Mouse (Mus musculus) heart, embryonic 11.5 days (tissue): ENCODE data around the gene 4930455H04Rik. TPM values are rescaled to one million over a fixed set of nuclear protein-coding genes. Genes with fewer than 3 reads are reported as not detected.

Experiments used
- ATAC-seq: fragments of 200-750 bp; cut with Nextera tagmentation; replicated peaks from 2 replicates; pipeline ENCODE4 v1.8.0; 2017; ENCODE audit warnings: moderate library complexity; ENCODE audit not compliant: insufficient number of reproducible peaks, low FRiP score, low TSS enrichment
- H3K27ac ChIP-seq: fragments of 300-500 bp; sonication (generic); 2 replicates; pipeline ENCODE4 v1.5.1; 2014; ENCODE audit warnings: mild to moderate bottlenecking, low read depth, low read length
- H3K27me3 ChIP-seq: fragments of 300-500 bp; sonication (generic); 2 replicates; pipeline ENCODE4 v1.6.1; 2014; ENCODE audit warnings: mild to moderate bottlenecking, low read length, mixed read lengths; ENCODE audit not compliant: control insufficient read depth, insufficient read depth
- H3K36me3 ChIP-seq: fragments of 300-500 bp; sonication (generic); 2 replicates; pipeline ENCODE4 v1.6.1; 2014; ENCODE audit warnings: mild to moderate bottlenecking, low read length, moderate library complexity, mixed read lengths; ENCODE audit not compliant: control insufficient read depth, insufficient read depth
- H3K4me1 ChIP-seq: fragments of 300-500 bp; sonication (generic); 2 replicates; pipeline ENCODE4 v1.6.1; 2014; ENCODE audit warnings: low read length; ENCODE audit not compliant: control insufficient read depth, insufficient read depth
- H3K4me2 ChIP-seq: fragments of 300-500 bp; sonication (generic); 2 replicates; pipeline ENCODE4 v1.6.1; 2014; ENCODE audit warnings: mild to moderate bottlenecking, moderate library complexity
- H3K4me3 ChIP-seq: fragments of 300-500 bp; sonication (generic); 2 replicates; pipeline ENCODE4 v1.5.1; 2014; ENCODE audit warnings: low read depth, low read length
- H3K9ac ChIP-seq: fragments of 300-500 bp; sonication (generic); 2 replicates; pipeline ENCODE4 v1.6.1; 2014; ENCODE audit warnings: mild to moderate bottlenecking, low read depth, low read length, moderate library complexity
- H3K9me3 ChIP-seq: fragments of 300-500 bp; sonication (generic); replicated peaks from 2 replicates; pipeline ENCODE4 v1.6.1; 2016; ENCODE audit warnings: low read length; ENCODE audit not compliant: control insufficient read depth
- WGBS: fragments of 180-500 bp; shearing (Covaris S2); extraction: QIAGEN DNeasy Blood & Tissue Kit; methylation state at CpG from one replicate; pipeline ENCODE4 v1.1.7; 2014; ENCODE audit not compliant: insufficient replicate concordance; 5-methylcytosine and 5-hydroxymethylcytosine counted together
- polyA plus RNA-seq: library from polyadenylated mRNA; unstranded; fragments of >200 nt; fragmentation: Nextera tagmentation; extraction: Ambion mirVana; gene quantifications from 2 replicates; pipeline ENCODE4 v1.2.1, GENCODE M21; 2014

Gene 4930455H04Rik
- polyA plus RNA-seq, 1 experiment from 2014 or later = not detected

GRCm38 (mm10) chr3:117001686-117002485 is 33.8 kb downstream of the 4930455H04Rik start:
- no peaks in the 10 kb centered on the region for H3K27me3 ChIP-seq
- no peak overlapping the region for H3K4me2 ChIP-seq
- ATAC-seq = no peak
- H3K36me3 ChIP-seq = no peaks in the 10 kb centered on the region
- 55% methylated on average over 9 of the region's 9 CpGs for WGBS
- no peak overlapping the region for H3K4me3 ChIP-seq
- no peaks in the 10 kb centered on the region for H3K4me1 ChIP-seq
- H3K9ac ChIP-seq = no peak overlapping the region
- no peaks in the 10 kb centered on the region for H3K9me3 ChIP-seq
- no peak overlapping the region for H3K27ac ChIP-seq

- Histone ChIP-seq H3K9ac (no peak overlapping the region), H3K36me3 (no peaks in the 10 kb centered on the region), H3K27me3 (no peaks in the 10 kb centered on the region), H3K4me2 (no peak overlapping the region), H3K27ac (no peak overlapping the region), H3K9me3 (no peaks in the 10 kb centered on the region), H3K4me1 (no peaks in the 10 kb centered on the region), H3K4me3 (no peak overlapping the region)
- ATAC-seq = no peak
- WGBS = 55% methylated on average over 6 of the region's 6 CpGs
These were observed 35.3 kb downstream of the 4930455H04Rik start for GRCm38 (mm10) chr3:117003379-117003778.

GRCm38 (mm10) chr3:117006636-117007035 is 38.6 kb downstream of the 4930455H04Rik start:
- Histone ChIP-seq H3K9ac (no peak overlapping the region), H3K4me2 (no peak overlapping the region), H3K27ac (no peak overlapping the region), H3K4me3 (no peak overlapping the region), H3K9me3 (no peaks in the 10 kb centered on the region), H3K4me1 (no peaks in the 10 kb centered on the region), H3K36me3 (no peaks in the 10 kb centered on the region), H3K27me3 (no peaks in the 10 kb centered on the region)
- no peak for ATAC-seq
- WGBS = 81% methylated on average over 3 of the region's 3 CpGs

- no peak for ATAC-seq
These were observed 39.3 kb downstream of the 4930455H04Rik start for GRCm38 (mm10) chr3:117007340-117007739.

GRCm38 (mm10) chr3:117010182-117010581 is 42.1 kb downstream of the 4930455H04Rik start:
- Histone ChIP-seq H3K4me3 (no peak overlapping the region), H3K4me2 (no peak overlapping the region), H3K36me3 (no peaks in the 10 kb centered on the region), H3K9me3 (no peaks in the 10 kb centered on the region), H3K4me1 (no peaks in the 10 kb centered on the region), H3K9ac (no peak overlapping the region), H3K27me3 (no peaks in the 10 kb centered on the region), H3K27ac (no peak overlapping the region)
- WGBS = 69% methylated on average over 6 of the region's 6 CpGs
- no peak for ATAC-seq

More at GRCm38 (mm10) chr3:117007340-117007739, 39.3 kb downstream of the 4930455H04Rik start:
- H3K4me3 ChIP-seq = no peak overlapping the region
- no peaks in the 10 kb centered on the region for H3K9me3 ChIP-seq
- H3K27ac ChIP-seq = no peak overlapping the region
- H3K9ac ChIP-seq = no peak overlapping the region
- no peaks in the 10 kb centered on the region for H3K4me1 ChIP-seq
- WGBS = 75% methylated on average over 6 of the region's 6 CpGs
- H3K36me3 ChIP-seq = no peaks in the 10 kb centered on the region
- no peak overlapping the region for H3K4me2 ChIP-seq
- H3K27me3 ChIP-seq = no peaks in the 10 kb centered on the region

- Histone ChIP-seq H3K27me3 (no peaks in the 10 kb centered on the region), H3K9me3 (no peaks in the 10 kb centered on the region), H3K27ac (no peak overlapping the region), H3K9ac (no peak overlapping the region), H3K36me3 (no peaks in the 10 kb centered on the region), H3K4me3 (no peak overlapping the region), H3K4me1 (no peaks in the 10 kb centered on the region), H3K4me2 (no peak overlapping the region)
- no peak for ATAC-seq
- WGBS = 87% methylated on average over 3 of the region's 3 CpGs
These were observed 52.3 kb downstream of the 4930455H04Rik start for GRCm38 (mm10) chr3:117020319-117020718.

GRCm38 (mm10) chr3:117021907-117022306 is 53.8 kb downstream of the 4930455H04Rik start:
- Histone ChIP-seq H3K4me2 (no peak overlapping the region), H3K27me3 (no peaks in the 10 kb centered on the region), H3K4me3 (no peak overlapping the region), H3K9ac (no peak overlapping the region), H3K36me3 (no peaks in the 10 kb centered on the region), H3K27ac (no peak overlapping the region), H3K9me3 (no peaks in the 10 kb centered on the region), H3K4me1 (no peaks in the 10 kb centered on the region)
- 78% methylated on average over 7 of the region's 7 CpGs for WGBS
- no peak for ATAC-seq

- no peak overlapping the region for H3K27ac ChIP-seq
- no peaks in the 10 kb centered on the region for H3K27me3 ChIP-seq
- WGBS = 77% methylated on average over 1 of the region's 1 CpGs
- H3K4me3 ChIP-seq = no peak overlapping the region
- no peaks in the 10 kb centered on the region for H3K4me1 ChIP-seq
- no peaks in the 10 kb centered on the region for H3K9me3 ChIP-seq
- H3K9ac ChIP-seq = no peak overlapping the region
- no peak for ATAC-seq
- no peaks in the 10 kb centered on the region for H3K36me3 ChIP-seq
- no peak overlapping the region for H3K4me2 ChIP-seq
These were observed 56.0 kb downstream of the 4930455H04Rik start for GRCm38 (mm10) chr3:117024111-117024510.

- ATAC-seq = no peak
- 64% methylated on average over 5 of the region's 5 CpGs for WGBS
These were observed 56.5 kb downstream of the 4930455H04Rik start for GRCm38 (mm10) chr3:117024557-117024956.

More at GRCm38 (mm10) chr3:117024557-117024956, 56.5 kb downstream of the 4930455H04Rik start:
- Histone ChIP-seq H3K9ac (no peak overlapping the region), H3K4me3 (no peak overlapping the region), H3K36me3 (no peaks in the 10 kb centered on the region), H3K27me3 (no peaks in the 10 kb centered on the region), H3K9me3 (no peaks in the 10 kb centered on the region), H3K4me2 (no peak overlapping the region), H3K4me1 (no peaks in the 10 kb centered on the region), H3K27ac (no peak overlapping the region)
